Mouse (Mus musculus): Measurements from ENCODE around the gene Ankrd22. TPM values are rescaled to one million over a fixed set of nuclear protein-coding genes. Genes with fewer than 3 reads are reported as not detected.

The Ankrd22 gene
- total and polyA plus RNA-seq, 3 experiments, result 0.10 TPM; not detected in 2

- Histone ChIP-seq H3K27me3 (ENCODE audit: control insufficient read depth, insufficient read depth, low read length) (no peaks in the 10 kb centered on the region), H3K4me3 (no peak overlapping the region), H3K4me1 (ENCODE audit: control insufficient read depth, insufficient read depth, low read length) (no peaks in the 10 kb centered on the region), H3K79me2 (replicated peaks; ENCODE audit: control insufficient read depth, insufficient read depth, low read length) (no peaks in the 10 kb centered on the region), H3K27ac (no peak overlapping the region), H3K36me3 (ENCODE audit: control insufficient read depth, insufficient read depth, low read length) (no peaks in the 10 kb centered on the region), H3K9ac (ENCODE audit: low read depth, low read length) (no peak overlapping the region)
- TF ChIP-seq POLR2A (IDR thresholded peaks at IDR 0.05; ENCODE audit: insufficient read depth, low read depth, low read length) (no peak), EP300 (IDR thresholded peaks at IDR 0.05; ENCODE audit: insufficient read depth, low read depth, low read length) (no peak), CTCF (IDR thresholded peaks at IDR 0.05) (no peak)
- intact Hi-C loops (cut with DNase I), result no loop called here
- WGBS, result 26% methylated on average over 1 of the region's 1 CpGs
- no peak for DNase-seq
Measured at GRCm38 (mm10) chr19:34096228-34096627, 69.6 kb downstream of the Ankrd22 start.

- Histone ChIP-seq H3K36me3 (ENCODE audit: control insufficient read depth, insufficient read depth, low read length) (no peaks in the 10 kb centered on the region), H3K4me3 (no peak overlapping the region), H3K9ac (ENCODE audit: low read depth, low read length) (no peak overlapping the region), H3K79me2 (replicated peaks; ENCODE audit: control insufficient read depth, insufficient read depth, low read length) (no peaks in the 10 kb centered on the region), H3K27me3 (ENCODE audit: control insufficient read depth, insufficient read depth, low read length) (no peaks in the 10 kb centered on the region), H3K27ac (no peak overlapping the region), H3K4me1 (ENCODE audit: control insufficient read depth, insufficient read depth, low read length) (no peaks in the 10 kb centered on the region)
- WGBS, result 72% methylated on average over 5 of the region's 5 CpGs
- no peak for DNase-seq
- intact Hi-C loops (cut with DNase I), result no loop called here
- TF ChIP-seq POLR2A (IDR thresholded peaks at IDR 0.05; ENCODE audit: insufficient read depth, low read depth, low read length) (no peak), EP300 (IDR thresholded peaks at IDR 0.05; ENCODE audit: insufficient read depth, low read depth, low read length) (no peak), CTCF (IDR thresholded peaks at IDR 0.05) (no peak)
Measured at GRCm38 (mm10) chr19:34095381-34095780, 70.5 kb downstream of the Ankrd22 start.

GRCm38 (mm10) chr19:34089011-34089680 lies 76.7 kb downstream of the Ankrd22 start:
- no peaks in the 10 kb centered on the region for H3K79me2 ChIP-seq (replicated peaks; ENCODE audit: control insufficient read depth, insufficient read depth, low read length)
- H3K4me3 ChIP-seq, result no peak overlapping the region
- no peak for TF ChIP-seq CTCF (IDR thresholded peaks at IDR 0.05)
- no peak for TF ChIP-seq POLR2A (IDR thresholded peaks at IDR 0.05; ENCODE audit: insufficient read depth, low read depth, low read length)
- TF ChIP-seq EP300 (IDR thresholded peaks at IDR 0.05; ENCODE audit: insufficient read depth, low read depth, low read length), result no peak
- H3K27me3 ChIP-seq (ENCODE audit: control insufficient read depth, insufficient read depth, low read length), result no peaks in the 10 kb centered on the region
- H3K27ac ChIP-seq, result no peak overlapping the region
- no peak for DNase-seq
- H3K36me3 ChIP-seq (ENCODE audit: control insufficient read depth, insufficient read depth, low read length), result no peaks in the 10 kb centered on the region
- H3K4me1 ChIP-seq (ENCODE audit: control insufficient read depth, insufficient read depth, low read length), result no peaks in the 10 kb centered on the region
- no peak overlapping the region for H3K9ac ChIP-seq (ENCODE audit: low read depth, low read length)
- intact Hi-C loops (cut with DNase I), result no loop called here
- 41% methylated on average over 3 of the region's 3 CpGs for WGBS

GRCm38 (mm10) chr19:34078130-34078529 lies 87.7 kb downstream of the Ankrd22 start:
- H3K79me2 ChIP-seq (replicated peaks; ENCODE audit: control insufficient read depth, insufficient read depth, low read length), result no peaks in the 10 kb centered on the region
- no peaks in the 10 kb centered on the region for H3K4me1 ChIP-seq (ENCODE audit: control insufficient read depth, insufficient read depth, low read length)
- no peak overlapping the region for H3K27ac ChIP-seq
- H3K4me3 ChIP-seq, result no peak overlapping the region
- intact Hi-C loops (cut with DNase I), result no loop called here
- H3K27me3 ChIP-seq (ENCODE audit: control insufficient read depth, insufficient read depth, low read length), result no peaks in the 10 kb centered on the region
- H3K9ac ChIP-seq (ENCODE audit: low read depth, low read length), result no peak overlapping the region
- TF ChIP-seq POLR2A (IDR thresholded peaks at IDR 0.05; ENCODE audit: insufficient read depth, low read depth, low read length) (no peak), EP300 (IDR thresholded peaks at IDR 0.05; ENCODE audit: insufficient read depth, low read depth, low read length) (no peak), CTCF (IDR thresholded peaks at IDR 0.05) (no peak)
- WGBS, result 68% methylated on average over 2 of the region's 2 CpGs
- DNase-seq, result no peak
- no peaks in the 10 kb centered on the region for H3K36me3 ChIP-seq (ENCODE audit: control insufficient read depth, insufficient read depth, low read length)

DNA sequence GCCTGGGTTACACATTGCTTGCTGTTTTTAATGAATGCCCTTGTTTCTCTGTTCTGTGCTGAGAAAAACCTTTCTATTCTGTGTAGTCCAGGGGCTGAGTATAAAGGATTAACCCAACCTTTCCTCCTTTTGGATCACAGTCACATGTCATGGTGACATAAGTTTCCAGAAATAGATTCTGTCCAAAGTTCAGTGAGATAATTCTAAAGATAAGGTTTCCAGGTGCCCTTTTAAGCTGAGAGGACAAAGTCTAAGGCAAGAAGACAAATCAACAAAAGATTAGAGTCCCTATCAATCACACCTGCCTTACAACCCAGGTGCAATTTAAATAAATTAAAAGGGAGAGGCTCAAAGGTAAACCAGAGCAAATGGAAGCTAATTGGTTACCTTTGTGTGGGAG lies 91.6 kb downstream of the Ankrd22 start:
- H3K36me3 ChIP-seq (ENCODE audit: control insufficient read depth, insufficient read depth, low read length), result no peaks in the 10 kb centered on the region

More for the DNA sequence above, 91.6 kb downstream of the Ankrd22 start:
- no peak for DNase-seq
- H3K79me2 ChIP-seq (replicated peaks; ENCODE audit: control insufficient read depth, insufficient read depth, low read length), result no peaks in the 10 kb centered on the region
- no peak overlapping the region for H3K9ac ChIP-seq (ENCODE audit: low read depth, low read length)
- H3K27me3 ChIP-seq (ENCODE audit: control insufficient read depth, insufficient read depth, low read length), result no peaks in the 10 kb centered on the region
- H3K27ac ChIP-seq, result no peak overlapping the region
- TF ChIP-seq POLR2A (IDR thresholded peaks at IDR 0.05; ENCODE audit: insufficient read depth, low read depth, low read length) (no peak), EP300 (IDR thresholded peaks at IDR 0.05; ENCODE audit: insufficient read depth, low read depth, low read length) (no peak), CTCF (IDR thresholded peaks at IDR 0.05) (no peak)
- no peaks in the 10 kb centered on the region for H3K4me1 ChIP-seq (ENCODE audit: control insufficient read depth, insufficient read depth, low read length)
- intact Hi-C loops (cut with DNase I), result no loop called here
- H3K4me3 ChIP-seq, result no peak overlapping the region

Other genes starting within 250 kb of the Ankrd22 start
- not detected for gene Lipf, start 204.9 kb downstream of the Ankrd22 start, total RNA-seq (2021)
- not detected in 2 replicates for gene Lipf, start 204.9 kb downstream of the Ankrd22 start, polyA plus RNA-seq (2012; rRNA removed)
- gene Lipk, start 157.8 kb downstream of the Ankrd22 start, total RNA-seq (2021), result not detected
- not detected in 2 replicates for gene Lipk, start 157.8 kb downstream of the Ankrd22 start, polyA plus RNA-seq (2012; rRNA removed)
- not detected for gene Lipn, start 98.7 kb downstream of the Ankrd22 start, total RNA-seq (2021)
- not detected in 2 replicates for gene Lipn, start 98.7 kb downstream of the Ankrd22 start, polyA plus RNA-seq (2012; rRNA removed)
- gene Lipm, start 65.1 kb downstream of the Ankrd22 start, total RNA-seq (2021), result not detected
- gene Lipm, start 65.1 kb downstream of the Ankrd22 start, polyA plus RNA-seq (2012; rRNA removed), result not detected in 2 replicates
- gene Stambpl1, start 26.2 kb upstream of the Ankrd22 start, total RNA-seq (2021), result 1 to 10 TPM; 3.0 to 3.5 TPM
- gene Stambpl1, start 26.2 kb upstream of the Ankrd22 start, polyA plus RNA-seq (2012; rRNA removed), result 3.6 TPM in 2 replicates
- 100 to 1,000 TPM; 134 to 152 TPM for gene Acta2, start 89.5 kb upstream of the Ankrd22 start, total RNA-seq (2021)
- 517 and 1,089 TPM in 2 replicates for gene Acta2, start 89.5 kb upstream of the Ankrd22 start, polyA plus RNA-seq (2012; rRNA removed)
- gene Fas, start 124.6 kb upstream of the Ankrd22 start, total RNA-seq (2021), result 10 to 100 TPM; 12.1 to 17.4 TPM
- gene Fas, start 124.6 kb upstream of the Ankrd22 start, polyA plus RNA-seq (2012; rRNA removed), result 5.1 and 9.3 TPM in 2 replicates